Mouse (Mus musculus): ENCODE measurements at regions not wholly inside any gene's neighbourhood (a gene's known extent, or its start where the extent isn't known, plus 50 kb on each side); places are given as distances from the start of the nearest gene placed in this dataset.
A peak's percentile ranks its signal among the peaks of the same experiment; 100 is the strongest.

GRCm38 (mm10) chr12:90469754-90470153, 268.5 kb downstream of the Dio2 start:
- 74% methylated on average over 1 of the region's 1 CpGs for WGBS
- no peak overlapping the region for H3K4me3 ChIP-seq (ENCODE audit: low read depth, low read length)
- ATAC-seq (ENCODE audit: low FRiP score): no peak

GRCm38 (mm10) chr12:90460121-90460520, 278.1 kb downstream of the Dio2 start:
- no peaks in the 10 kb centered on the region for H3K9me3 ChIP-seq (ENCODE audit: low read length)
- H3K27ac ChIP-seq (ENCODE audit: low read depth, low read length): no peak overlapping the region
- DNase-seq (ENCODE audit: low spot score): no peak
- H3K27me3 ChIP-seq (ENCODE audit: insufficient read depth, low read length): no peaks in the 10 kb centered on the region
- H3K4me2 ChIP-seq (ENCODE audit: low read depth, low read length, poor library complexity, severe bottlenecking): no peak overlapping the region
- ATAC-seq (ENCODE audit: low FRiP score): no peak
- H3K9ac ChIP-seq (replicated peaks; ENCODE audit: low read length, poor library complexity, severe bottlenecking): no peak overlapping the region
- WGBS: 67% methylated on average over 2 of the region's 2 CpGs
- H3K36me3 ChIP-seq (ENCODE audit: insufficient read depth, low read length): no peaks in the 10 kb centered on the region
- no peak overlapping the region for H3K4me3 ChIP-seq (ENCODE audit: low read depth, low read length)
- no peaks in the 10 kb centered on the region for H3K4me1 ChIP-seq (ENCODE audit: insufficient read depth, low read length)
- TF ChIP-seq CTCF (IDR thresholded peaks at IDR 0.05): no peak

More at GRCm38 (mm10) chr12:90469754-90470153, 268.5 kb downstream of the Dio2 start:
- Histone ChIP-seq H3K9ac (replicated peaks; ENCODE audit: low read length, poor library complexity, severe bottlenecking) (no peak overlapping the region), H3K36me3 (ENCODE audit: insufficient read depth, low read length) (no peaks in the 10 kb centered on the region), H3K27ac (ENCODE audit: low read depth, low read length) (no peak overlapping the region), H3K27me3 (ENCODE audit: insufficient read depth, low read length) (no peaks in the 10 kb centered on the region), H3K4me1 (ENCODE audit: insufficient read depth, low read length) (no peaks in the 10 kb centered on the region), H3K4me2 (ENCODE audit: low read depth, low read length, poor library complexity, severe bottlenecking) (no peak overlapping the region), H3K9me3 (ENCODE audit: low read length) (no peaks in the 10 kb centered on the region)
- no peak for TF ChIP-seq CTCF (IDR thresholded peaks at IDR 0.05)
- DNase-seq (ENCODE audit: low spot score): no peak

- Histone ChIP-seq H3K27me3 (ENCODE audit: insufficient read depth, low read length) (no peaks in the 10 kb centered on the region), H3K9me3 (ENCODE audit: low read length) (no peaks in the 10 kb centered on the region), H3K4me2 (ENCODE audit: low read depth, low read length, poor library complexity, severe bottlenecking) (no peak overlapping the region), H3K9ac (replicated peaks; ENCODE audit: low read length, poor library complexity, severe bottlenecking) (no peak overlapping the region), H3K27ac (ENCODE audit: low read depth, low read length) (no peak overlapping the region), H3K4me3 (ENCODE audit: low read depth, low read length) (no peak overlapping the region), H3K4me1 (ENCODE audit: insufficient read depth, low read length) (no peaks in the 10 kb centered on the region), H3K36me3 (ENCODE audit: insufficient read depth, low read length) (no peaks in the 10 kb centered on the region)
- ATAC-seq (ENCODE audit: low FRiP score) (no peak), DNase-seq (ENCODE audit: low spot score) (no peak)
- WGBS: 67% methylated on average over 1 of the region's 1 CpGs
- no peak for TF ChIP-seq CTCF (IDR thresholded peaks at IDR 0.05)
These were observed 297.6 kb downstream of the Dio2 start for GRCm38 (mm10) chr12:90440672-90441071.

GRCm38 (mm10) chr12:90425276-90426063, 312.8 kb downstream of the Dio2 start:
- H3K27me3 ChIP-seq (ENCODE audit: insufficient read depth, low read length): no peaks in the 10 kb centered on the region
- no peak overlapping the region for H3K27ac ChIP-seq (ENCODE audit: low read depth, low read length)
- no peaks in the 10 kb centered on the region for H3K36me3 ChIP-seq (ENCODE audit: insufficient read depth, low read length)
- DNase-seq (ENCODE audit: low spot score) (peak; percentile 76), ATAC-seq (ENCODE audit: low FRiP score) (no peak)
- 71% methylated on average over 8 of the region's 8 CpGs for WGBS
- H3K4me1 ChIP-seq (ENCODE audit: insufficient read depth, low read length): no peaks in the 10 kb centered on the region
- no peaks in the 10 kb centered on the region for H3K9me3 ChIP-seq (ENCODE audit: low read length)
- no peak overlapping the region for H3K4me2 ChIP-seq (ENCODE audit: low read depth, low read length, poor library complexity, severe bottlenecking)
- no peak for TF ChIP-seq CTCF (IDR thresholded peaks at IDR 0.05)
- no peak overlapping the region for H3K4me3 ChIP-seq (ENCODE audit: low read depth, low read length)
- H3K9ac ChIP-seq (replicated peaks; ENCODE audit: low read length, poor library complexity, severe bottlenecking): no peak overlapping the region

GRCm38 (mm10) chr12:90417590-90418221, 320.5 kb downstream of the Dio2 start:
- ATAC-seq (ENCODE audit: low FRiP score): no peak
- WGBS: 94% methylated on average over 2 of the region's 2 CpGs
- no peak for TF ChIP-seq CTCF (IDR thresholded peaks at IDR 0.05)

GRCm38 (mm10) chr12:90408716-90409115, 329.5 kb downstream of the Dio2 start:
- no peak for TF ChIP-seq CTCF (IDR thresholded peaks at IDR 0.05)
- H3K36me3 ChIP-seq (ENCODE audit: insufficient read depth, low read length): no peaks in the 10 kb centered on the region
- no peaks in the 10 kb centered on the region for H3K9me3 ChIP-seq (ENCODE audit: low read length)
- no peak overlapping the region for H3K27ac ChIP-seq (ENCODE audit: low read depth, low read length)
- no peaks in the 10 kb centered on the region for H3K4me1 ChIP-seq (ENCODE audit: insufficient read depth, low read length)
- H3K4me3 ChIP-seq (ENCODE audit: low read depth, low read length): no peak overlapping the region
- ATAC-seq (ENCODE audit: low FRiP score) (no peak), DNase-seq (ENCODE audit: low spot score) (no peak)
- no peaks in the 10 kb centered on the region for H3K27me3 ChIP-seq (ENCODE audit: insufficient read depth, low read length)
- 88% methylated on average over 3 of the region's 3 CpGs for WGBS
- H3K9ac ChIP-seq (replicated peaks; ENCODE audit: low read length, poor library complexity, severe bottlenecking): no peak overlapping the region
- no peak overlapping the region for H3K4me2 ChIP-seq (ENCODE audit: low read depth, low read length, poor library complexity, severe bottlenecking)

More at GRCm38 (mm10) chr12:90417590-90418221, 320.5 kb downstream of the Dio2 start:
- H3K9me3 ChIP-seq (ENCODE audit: low read length): no peaks in the 10 kb centered on the region
- no peaks in the 10 kb centered on the region for H3K27me3 ChIP-seq (ENCODE audit: insufficient read depth, low read length)
- no peak for DNase-seq (ENCODE audit: low spot score)
- no peaks in the 10 kb centered on the region for H3K36me3 ChIP-seq (ENCODE audit: insufficient read depth, low read length)
- H3K4me3 ChIP-seq (ENCODE audit: low read depth, low read length): no peak overlapping the region
- no peaks in the 10 kb centered on the region for H3K4me1 ChIP-seq (ENCODE audit: insufficient read depth, low read length)
- H3K4me2 ChIP-seq (ENCODE audit: low read depth, low read length, poor library complexity, severe bottlenecking): no peak overlapping the region
- no peak overlapping the region for H3K9ac ChIP-seq (replicated peaks; ENCODE audit: low read length, poor library complexity, severe bottlenecking)
- no peak overlapping the region for H3K27ac ChIP-seq (ENCODE audit: low read depth, low read length)

Measured in midbrain, postnatal 0 days (tissue).